Mouse (Mus musculus): ENCODE data around the gene Morc1.
A peak's percentile ranks its signal among the peaks of the same experiment; 100 is the strongest.

The Morc1 gene

DNA sequence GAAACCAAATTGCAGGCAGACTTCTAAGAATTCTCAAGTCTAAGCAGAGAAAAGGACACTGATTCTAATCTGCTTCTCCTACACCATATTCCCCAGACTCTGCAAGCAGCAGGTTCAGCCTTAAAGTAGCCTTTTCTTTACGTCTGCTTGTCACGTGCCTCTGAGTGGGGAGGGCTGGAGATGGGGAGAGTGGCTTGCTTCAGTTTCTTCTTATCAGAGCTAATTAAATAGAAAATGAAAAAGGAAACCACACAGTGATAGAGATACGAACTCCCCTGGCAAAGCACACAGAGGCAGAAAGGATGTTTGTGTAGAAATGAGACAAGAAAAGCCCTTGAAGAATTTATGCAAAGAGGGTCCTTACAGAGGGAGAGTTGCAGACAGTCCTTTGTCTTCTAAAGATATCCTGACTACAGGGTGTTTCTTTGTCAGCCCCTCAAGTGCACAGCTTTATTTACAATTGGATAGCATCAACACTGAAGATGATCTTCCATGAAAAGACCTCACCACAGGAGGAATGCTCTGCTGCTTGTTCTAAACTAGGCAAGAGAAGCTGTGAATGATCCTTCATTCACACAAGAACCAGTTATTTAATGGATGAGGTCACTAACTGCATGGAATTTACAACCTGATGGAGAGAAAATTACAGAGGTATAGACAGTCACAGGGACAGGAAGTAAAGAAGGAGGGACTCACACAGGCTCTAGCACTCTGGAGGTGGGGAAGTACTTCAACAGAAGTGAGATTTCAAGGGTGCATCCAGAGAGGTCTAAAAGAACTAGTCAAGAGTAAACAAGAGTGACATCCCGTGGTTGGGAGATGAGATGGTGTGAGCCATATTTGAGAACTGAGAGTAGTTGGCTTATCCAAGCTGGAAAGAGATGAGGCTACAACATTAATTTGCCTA is 44.1 kb downstream of the Morc1 start:
- DNase-seq (ENCODE audit: low spot score), result no peak

- no peak for DNase-seq (ENCODE audit: low spot score)
Measured at GRCm38 (mm10) chr16:48479266-48479848, 48.3 kb downstream of the Morc1 start.

DNA sequence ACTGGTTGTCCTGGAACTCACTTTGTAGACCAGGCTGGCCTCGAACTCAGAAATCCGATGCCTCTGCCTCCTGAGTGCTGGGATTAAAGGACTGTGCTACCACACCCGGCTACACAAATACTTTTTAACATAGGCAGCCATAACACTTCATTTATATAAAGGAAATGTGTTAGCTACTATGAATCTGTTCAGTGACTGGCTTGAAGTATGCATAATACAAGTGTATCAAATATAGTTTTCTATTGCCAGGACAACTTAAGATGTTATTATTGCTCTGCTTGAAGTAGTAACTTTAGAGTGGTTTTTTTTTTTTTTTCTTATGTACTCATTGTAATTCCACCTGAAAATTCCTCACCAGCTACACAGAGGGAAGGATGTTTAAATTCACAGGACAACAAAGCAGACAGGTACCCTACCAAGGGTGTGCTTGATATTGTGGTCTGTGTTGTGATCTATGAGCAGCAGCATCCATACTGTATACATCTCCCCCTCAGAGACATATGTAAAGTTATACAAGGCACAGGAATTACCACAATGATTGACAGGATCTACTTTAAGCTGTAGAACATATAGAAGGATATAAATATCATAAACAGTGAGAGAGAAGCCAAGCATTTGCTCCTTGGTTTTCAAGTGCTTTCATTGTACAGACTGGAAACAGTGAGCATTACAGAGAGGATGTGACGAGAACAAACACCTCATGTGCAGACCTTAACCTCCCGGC is 85.9 kb downstream of the Morc1 start:
- DNase-seq (ENCODE audit: low spot score), result no peak

GRCm38 (mm10) chr16:48519569-48519968 is 88.5 kb downstream of the Morc1 start:
- DNase-seq (ENCODE audit: low spot score), result no peak

DNA sequence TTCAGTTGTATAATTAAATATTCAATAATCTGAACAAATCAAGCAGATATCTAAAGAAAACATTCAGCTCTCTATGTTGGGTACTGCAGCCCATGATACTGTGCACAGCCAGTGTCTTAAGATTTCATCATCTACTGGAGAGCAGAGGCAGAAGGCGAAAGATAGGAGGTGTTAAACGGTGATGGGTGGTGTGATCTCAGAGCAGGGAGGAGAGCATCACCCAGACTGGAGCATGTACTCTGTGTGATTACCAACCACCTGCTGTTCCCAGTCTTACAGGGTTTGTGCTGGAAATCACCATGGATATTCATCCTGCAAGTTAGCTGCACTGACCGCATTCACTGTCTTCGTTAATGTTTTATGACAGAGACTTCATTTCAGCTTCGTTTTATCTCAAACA is 106.1 kb downstream of the Morc1 start:
- DNase-seq (ENCODE audit: low spot score), result no peak

DNA sequence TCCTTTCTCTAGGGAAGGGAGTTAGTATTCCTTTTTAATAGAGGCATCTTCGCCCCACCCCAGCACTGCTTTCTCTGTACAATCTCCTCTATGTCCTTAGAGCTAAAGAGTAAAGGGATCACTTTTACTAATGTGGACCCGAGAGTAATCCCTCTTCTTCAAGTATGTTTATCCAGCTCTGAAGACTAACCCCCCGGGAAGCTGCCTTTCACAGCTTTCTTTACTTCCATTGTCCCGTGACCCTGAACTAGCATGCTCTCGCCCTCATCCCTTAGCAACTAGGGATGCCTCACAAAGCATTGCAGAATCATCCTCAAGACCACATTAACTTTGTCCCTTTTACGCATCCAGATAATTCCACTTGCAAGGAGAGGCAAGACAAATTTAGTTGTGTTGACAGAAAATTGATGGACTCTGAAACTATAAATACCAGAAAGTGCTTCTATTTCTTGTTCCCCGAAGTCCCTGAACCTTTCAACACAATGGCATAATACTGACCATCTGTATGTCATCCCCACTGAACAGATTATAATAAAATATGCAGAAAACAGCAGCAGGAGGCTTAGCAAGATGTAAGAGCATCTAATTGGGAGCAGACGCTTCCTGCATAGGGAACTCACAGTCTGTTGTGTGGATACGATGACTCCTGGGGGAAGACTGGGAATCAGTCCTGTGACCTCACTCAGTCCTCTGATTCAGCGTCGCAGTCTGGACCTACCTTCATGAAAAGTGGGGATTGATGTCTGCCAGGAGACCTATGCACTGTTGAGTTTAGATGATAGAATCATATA is 131.4 kb downstream of the Morc1 start:
- DNase-seq (ENCODE audit: low spot score), result no peak

DNA sequence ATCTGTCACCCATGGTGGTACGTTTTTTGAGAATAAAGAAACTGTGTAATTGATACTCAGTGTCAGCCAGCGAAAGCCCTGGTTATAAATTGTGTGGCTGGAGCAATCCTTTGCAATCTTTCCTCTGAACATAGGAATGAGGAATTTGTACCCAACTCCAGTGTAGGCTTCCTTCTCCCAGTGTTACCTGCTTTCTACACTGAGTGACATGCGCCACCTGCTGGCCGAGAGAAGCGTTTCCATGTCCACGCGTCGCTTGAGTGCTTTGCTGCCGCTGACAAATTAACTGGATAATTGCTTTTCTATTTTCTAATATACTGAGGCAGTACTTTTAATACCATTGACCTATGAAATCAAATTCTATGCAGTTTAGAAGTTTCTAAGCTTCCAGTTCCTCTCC is 139.3 kb downstream of the Morc1 start:
- peak; percentile 71 for DNase-seq (ENCODE audit: low spot score)

DNA sequence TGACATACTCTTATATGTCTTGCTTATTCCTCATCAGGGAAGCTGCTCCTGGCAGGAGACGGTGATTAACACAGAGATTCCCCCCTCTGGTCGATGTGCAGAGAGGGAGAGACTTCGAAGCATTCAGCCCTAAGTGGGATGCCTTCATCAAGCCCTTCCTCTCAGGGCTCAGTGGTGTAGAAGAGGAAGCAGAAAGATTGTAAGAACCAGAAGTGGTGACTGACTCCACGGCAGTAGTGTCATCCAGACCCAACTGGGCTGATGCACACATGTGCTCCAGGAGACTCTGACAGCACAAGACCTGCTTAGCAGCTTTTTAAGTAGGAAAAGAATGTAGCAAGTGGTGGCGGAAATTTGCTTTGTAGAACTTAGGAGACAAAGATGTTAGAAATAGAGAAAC is 143.0 kb downstream of the Morc1 start:
- DNase-seq (ENCODE audit: low spot score), result no peak

- no peak for DNase-seq (ENCODE audit: low spot score)
Measured at GRCm38 (mm10) chr16:48574499-48574898, 143.5 kb downstream of the Morc1 start.

DNA sequence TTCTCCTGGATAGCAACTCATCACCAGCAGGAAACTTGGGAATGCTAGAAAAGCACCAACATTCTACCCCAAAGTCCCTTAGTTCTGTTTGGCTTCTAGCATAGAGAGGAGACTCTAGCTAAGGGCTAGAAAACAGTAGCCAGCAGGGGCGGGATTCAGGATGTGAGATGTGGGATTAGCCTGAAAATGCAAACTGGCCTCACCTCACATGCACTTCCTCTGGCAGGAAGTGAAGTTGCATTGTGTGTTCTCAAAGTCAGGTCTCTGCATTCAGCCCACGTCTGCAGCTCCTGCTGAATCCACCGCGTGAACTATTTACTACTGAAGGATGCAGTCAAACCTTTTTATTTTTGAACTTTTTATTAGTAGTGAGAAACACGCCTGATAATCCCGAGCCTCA is 154.3 kb downstream of the Morc1 start:
- no peak for DNase-seq (ENCODE audit: low spot score)

- no peak for DNase-seq (ENCODE audit: low spot score)
Measured at GRCm38 (mm10) chr16:48594457-48594856, 163.4 kb downstream of the Morc1 start.

DNA sequence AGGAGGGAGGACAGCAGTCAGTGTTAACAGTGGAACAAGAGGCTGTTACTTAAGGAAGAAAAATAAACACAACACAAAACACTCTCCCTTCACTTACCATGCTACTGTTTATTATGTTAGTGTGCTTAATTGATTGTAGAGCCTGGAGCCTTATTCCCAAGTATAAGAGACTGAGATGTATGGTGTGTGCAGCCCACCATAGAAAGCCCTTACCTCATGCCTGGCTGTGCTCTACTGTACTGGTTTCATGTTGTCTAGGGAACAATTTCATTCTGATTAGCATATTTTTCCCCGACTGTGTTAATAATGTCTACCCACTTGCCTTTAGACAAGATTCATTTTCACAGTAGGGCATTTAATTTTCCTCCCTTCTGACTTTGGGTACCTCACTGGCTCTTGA is 164.2 kb downstream of the Morc1 start:
- no peak for DNase-seq (ENCODE audit: low spot score)

DNA sequence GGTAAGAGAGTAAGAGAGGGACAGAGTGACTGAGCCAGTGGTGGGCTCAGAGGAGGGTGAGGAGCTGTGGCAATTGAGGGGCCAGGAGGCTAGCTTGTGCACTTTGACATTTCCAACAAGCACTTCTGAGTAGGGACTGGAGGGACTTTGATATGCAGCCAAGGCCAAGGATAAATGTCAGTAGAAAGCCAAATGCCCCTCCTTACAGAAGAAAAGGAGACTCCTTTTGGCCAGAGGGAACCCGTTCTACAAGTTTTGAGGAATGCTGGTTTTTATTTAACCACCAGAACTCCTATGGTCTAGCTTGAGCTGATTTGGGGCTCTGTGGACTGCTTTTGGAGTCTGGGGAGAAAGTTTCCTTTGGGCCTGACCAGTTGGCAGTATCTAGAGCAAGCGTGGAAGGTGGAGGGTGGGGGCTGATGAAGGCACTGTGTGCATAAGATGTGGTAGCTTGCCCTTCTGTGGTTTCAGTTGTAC is 172.7 kb downstream of the Morc1 start:
- no peak for DNase-seq (ENCODE audit: low spot score)

- no peak for DNase-seq (ENCODE audit: low spot score)
Measured at GRCm38 (mm10) chr16:48606476-48607038, 175.5 kb downstream of the Morc1 start.

DNA sequence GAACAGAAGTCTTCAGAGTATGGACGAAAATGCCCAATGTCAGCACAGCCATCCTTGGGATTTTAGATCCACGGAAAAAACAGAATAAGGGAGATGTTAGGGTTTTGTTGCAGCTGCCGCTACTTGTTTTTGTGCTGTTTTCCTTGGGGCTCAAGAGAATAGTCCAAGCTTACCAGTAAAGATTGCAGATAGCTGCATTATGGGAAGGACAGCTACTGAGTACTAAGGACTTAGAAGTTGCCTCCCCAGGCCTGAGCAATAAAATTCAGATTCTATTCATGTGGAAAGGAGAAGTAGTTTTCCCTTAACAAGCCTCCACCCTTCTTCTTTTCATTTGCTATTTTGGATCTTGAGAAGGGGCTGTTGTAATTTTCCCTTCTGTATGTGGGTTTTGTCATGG is 177.2 kb downstream of the Morc1 start:
- no peak for DNase-seq (ENCODE audit: low spot score)

DNA sequence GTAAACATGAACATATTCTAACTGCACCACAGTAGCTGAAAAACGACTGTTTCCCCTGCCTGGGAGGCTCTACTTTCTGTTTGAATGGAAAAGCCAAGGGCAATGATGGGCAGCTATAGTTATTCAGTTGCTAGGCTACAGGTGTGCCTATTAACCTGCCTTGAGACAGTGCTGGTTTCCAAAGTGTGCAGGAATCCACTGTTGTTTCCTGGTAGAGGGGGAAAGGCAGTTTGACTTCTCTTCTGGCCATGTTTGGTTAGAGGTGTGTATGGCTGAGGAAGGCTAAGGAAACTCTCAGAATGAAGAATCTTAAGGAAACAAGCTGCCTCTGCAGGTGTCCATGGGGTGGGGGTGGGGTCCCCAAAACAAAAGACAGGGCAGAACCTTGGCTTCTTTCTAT is 179.8 kb downstream of the Morc1 start:
- no peak for DNase-seq (ENCODE audit: low spot score)

- no peak for DNase-seq (ENCODE audit: low spot score)
Measured at GRCm38 (mm10) chr16:48611436-48611835, 180.4 kb downstream of the Morc1 start.

GRCm38 (mm10) chr16:48613783-48614182 is 182.7 kb downstream of the Morc1 start:
- DNase-seq (ENCODE audit: low spot score), result no peak

GRCm38 (mm10) chr16:48620510-48620909 is 189.5 kb downstream of the Morc1 start:
- DNase-seq (ENCODE audit: low spot score), result no peak

DNA sequence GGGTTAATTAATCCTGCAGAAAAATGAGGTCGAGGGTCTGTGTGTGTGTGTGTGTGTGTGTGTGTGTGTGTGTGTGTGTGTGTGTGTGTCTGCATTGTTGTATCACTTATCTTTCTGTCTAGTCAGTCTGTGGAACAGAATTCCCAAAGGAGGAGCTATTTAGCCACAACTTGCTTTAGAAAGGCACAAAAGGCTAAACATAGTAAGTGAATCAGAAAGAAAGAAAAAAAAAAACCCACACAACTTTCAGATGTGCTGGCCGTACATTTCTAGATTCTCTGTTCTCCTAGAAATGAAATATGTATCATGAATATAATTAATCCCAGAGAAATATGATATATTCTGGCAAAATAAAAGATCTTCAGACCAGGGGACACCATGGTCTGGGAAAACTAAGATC is 190.0 kb downstream of the Morc1 start:
- no peak for DNase-seq (ENCODE audit: low spot score)

GRCm38 (mm10) chr16:48623447-48623846 is 192.4 kb downstream of the Morc1 start:
- no peak for DNase-seq (ENCODE audit: low spot score)

GRCm38 (mm10) chr16:48626186-48626585 is 195.1 kb downstream of the Morc1 start:
- DNase-seq (ENCODE audit: low spot score), result no peak

Measured in ovary, postnatal 36 days (tissue).